Mouse (Mus musculus): ENCODE results near the gene Prl8a6.

The Prl8a6 gene

DNA sequence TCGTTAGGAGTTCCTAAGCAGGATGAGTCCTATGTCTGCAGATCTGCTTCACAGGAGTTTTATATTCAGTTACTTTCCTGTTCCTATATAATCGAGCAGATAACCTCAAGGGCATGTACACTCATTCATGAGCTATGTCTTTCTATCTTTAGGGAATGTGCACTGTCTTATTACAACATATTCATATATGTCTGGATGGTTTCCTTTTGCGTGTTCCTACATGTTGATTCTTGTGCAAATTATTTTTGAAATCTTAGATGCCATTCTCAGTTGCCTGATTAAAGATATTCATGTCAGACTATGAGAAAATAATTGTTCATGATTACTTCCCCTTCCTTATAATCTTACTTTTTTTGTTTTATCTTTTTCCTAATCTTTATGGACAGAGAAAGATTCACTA is at the start of gene Prl8a6:
Prl8a6 (minus strand) TSS at position 101 of the 400 bp plus-strand sequence.
- DNase-seq = no peak

DNA sequence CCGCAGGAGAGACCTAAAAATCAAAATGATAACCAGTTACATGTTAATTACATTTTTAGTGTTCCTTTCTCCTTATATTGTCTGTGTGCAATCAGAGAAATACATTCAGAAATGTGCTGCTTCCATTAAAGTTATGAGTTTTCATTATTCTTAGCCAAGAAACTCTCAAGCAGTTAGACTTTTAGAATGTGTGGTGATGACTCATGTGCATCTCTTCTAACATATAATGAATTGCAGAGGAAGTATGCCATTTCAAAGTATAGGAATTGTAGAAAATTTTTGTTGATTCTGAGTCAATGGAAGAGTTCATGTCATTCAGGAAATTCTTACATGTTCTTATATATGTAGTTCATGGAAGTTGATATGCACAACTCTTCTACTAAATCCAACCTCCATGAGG is 5.3 kb downstream of the Prl8a6 start:
- no peak for DNase-seq

DNA sequence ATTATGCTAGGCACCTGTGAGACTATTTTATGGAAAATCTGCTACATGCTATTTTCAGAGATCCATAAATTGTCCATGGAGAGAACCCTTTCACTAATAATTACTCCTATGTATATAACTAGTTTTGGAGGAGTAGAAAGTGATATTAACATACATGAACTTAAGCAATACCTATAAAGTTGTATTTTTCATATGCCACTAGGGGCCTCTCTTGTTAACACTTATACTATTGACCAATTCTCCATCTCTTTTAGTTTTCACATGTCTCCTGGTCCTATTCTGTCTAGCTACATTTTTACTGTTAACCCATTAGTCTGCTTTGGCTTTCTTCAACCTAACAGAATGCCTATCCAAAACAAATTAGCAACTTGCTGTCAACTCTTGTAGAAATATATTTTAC is 24.8 kb downstream of the Prl8a6 start:
- no peak for DNase-seq

DNA sequence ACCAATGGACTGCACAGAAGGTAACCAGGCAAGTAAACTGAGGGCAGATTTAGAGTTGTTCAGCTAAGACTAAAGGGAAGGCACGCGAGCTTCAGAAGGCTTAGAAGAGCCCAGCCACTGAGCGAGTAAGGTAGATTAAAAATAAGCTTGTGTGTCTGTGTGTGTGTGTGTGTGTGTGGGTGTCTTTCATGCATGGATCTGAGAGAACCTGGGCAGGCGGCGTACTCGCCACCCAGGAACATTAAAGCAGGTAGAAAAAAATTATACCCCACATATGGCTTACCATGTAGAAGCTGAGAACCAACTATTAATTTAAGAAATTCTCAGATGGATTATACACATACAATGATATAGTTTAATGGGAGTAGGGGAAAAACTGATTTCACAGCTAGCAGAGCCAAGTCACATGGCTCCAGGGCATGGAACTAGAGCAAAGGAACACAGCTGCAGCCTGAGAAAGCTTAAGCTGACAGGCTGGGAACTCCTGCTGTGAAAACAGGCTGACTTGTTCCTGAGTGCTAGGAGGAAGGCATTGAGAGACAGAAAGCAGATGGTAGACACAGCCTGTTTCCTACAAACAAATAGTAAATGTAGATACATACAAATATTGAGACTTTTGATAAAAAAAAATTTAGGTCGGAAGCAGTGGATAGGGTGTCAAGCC is 39.3 kb downstream of the Prl8a6 start:
- no peak for DNase-seq

DNA sequence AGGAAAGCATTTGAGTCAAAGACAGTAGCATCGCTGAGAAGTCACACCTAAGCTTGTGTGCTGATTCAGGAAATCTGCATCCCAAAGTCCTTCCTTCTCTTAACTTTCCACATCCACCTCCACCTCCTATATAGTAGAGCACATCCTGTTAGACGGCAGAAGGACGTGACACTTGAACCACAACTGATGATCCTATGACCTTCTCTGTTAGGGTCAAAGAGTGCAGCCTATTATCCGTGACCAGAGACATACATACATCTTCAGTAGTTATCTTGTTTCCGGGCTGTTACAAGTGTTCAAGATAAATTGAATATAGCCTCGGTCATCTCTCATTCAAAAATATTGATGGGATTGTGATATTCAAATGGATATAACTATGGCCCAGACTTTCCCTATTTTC is 47.7 kb downstream of the Prl8a6 start, which contains the start of gene Prl2b1:
Prl2b1 (minus strand) TSS at position 101 of the 400 bp plus-strand sequence.
- DNase-seq = no peak

Data from lung, postnatal 4 days (tissue).